Mouse (Mus musculus) midbrain, embryonic 14.5 days (tissue): ENCODE measurements around the gene Fkbp5. TPM values are rescaled to one million over a fixed set of nuclear protein-coding genes. Genes with fewer than 3 reads are reported as not detected.

Experiments
- ATAC-seq: fragments of 200-750 bp; cut with Nextera tagmentation; 2 replicates; pipeline ENCODE4 v1.8.0; 2017; ENCODE audit warnings: moderate number of reproducible peaks, moderate library complexity; ENCODE audit not compliant: low FRiP score, low TSS enrichment
- DNase-seq: peaks from one replicate; pipeline ENCODE4 v3.0.0-alpha.2; 2015
- H3K27ac ChIP-seq: fragments of 300-500 bp; sonication (generic); replicated peaks from 2 replicates; pipeline ENCODE4 v1.5.1; 2014; ENCODE audit warnings: mild to moderate bottlenecking, low read depth, low read length, moderate library complexity
- H3K27me3 ChIP-seq: fragments of 300-500 bp; sonication (generic); 2 replicates; pipeline ENCODE4 v1.6.1; 2014; ENCODE audit warnings: low read length, control low read depth, mixed read lengths; ENCODE audit not compliant: control insufficient read depth, insufficient read depth
- H3K36me3 ChIP-seq: fragments of 300-500 bp; sonication (generic); 2 replicates; pipeline ENCODE4 v1.6.1; 2014; ENCODE audit warnings: low read length, control low read depth; ENCODE audit not compliant: control insufficient read depth, insufficient read depth
- H3K4me1 ChIP-seq: fragments of 300-500 bp; sonication (generic); 2 replicates; pipeline ENCODE4 v1.6.1; 2014; ENCODE audit warnings: mild to moderate bottlenecking, antibody characterized with exemption, low read length, control low read depth; ENCODE audit not compliant: control insufficient read depth, insufficient read depth
- H3K4me2 ChIP-seq: fragments of 300-500 bp; sonication (generic); 2 replicates; pipeline ENCODE4 v1.6.1; 2014; ENCODE audit warnings: mild to moderate bottlenecking, low read length, moderate library complexity
- H3K4me3 ChIP-seq: fragments of 300-500 bp; sonication (generic); replicated peaks from 2 replicates; pipeline ENCODE4 v1.5.1; 2014; ENCODE audit warnings: low read depth, low read length
- H3K9ac ChIP-seq: fragments of 300-500 bp; sonication (generic); replicated peaks from 2 replicates; pipeline ENCODE4 v1.6.1; 2014; ENCODE audit warnings: mild to moderate bottlenecking, low read length, moderate library complexity
- H3K9me3 ChIP-seq: fragments of 300-500 bp; sonication (generic); 2 replicates; pipeline ENCODE4 v1.6.1; 2016; ENCODE audit warnings: low read length, control low read depth, mixed read lengths; ENCODE audit not compliant: control insufficient read depth
- WGBS: fragments of 180-500 bp; shearing (Covaris S2); extraction: QIAGEN DNeasy Blood & Tissue Kit; methylation state at CpG from one replicate; pipeline ENCODE4 v1.1.7; 2014; 5-methylcytosine and 5-hydroxymethylcytosine counted together
- polyA plus RNA-seq: library from polyadenylated mRNA; unstranded; fragments of >200 nt; fragmentation: Nextera tagmentation; extraction: Ambion mirVana; gene quantifications from 2 replicates; pipeline ENCODE4 v1.2.1, GENCODE M21; 2014

Gene Fkbp5
- polyA plus RNA-seq, 1 experiment from 2014 or later: 11.6 TPM

- H3K27me3 ChIP-seq: no peaks in the 10 kb centered on the region
- no peak overlapping the region for H3K27ac ChIP-seq
- no peak for DNase-seq
- H3K36me3 ChIP-seq: peaks cover 12% of the 10 kb centered on the region; the same call in 1 of the 2 replicates
- no peaks in the 10 kb centered on the region for H3K9me3 ChIP-seq
- no peak overlapping the region for H3K4me2 ChIP-seq
- H3K9ac ChIP-seq: no peak overlapping the region
- H3K4me3 ChIP-seq: no peak overlapping the region
- no peaks in the 10 kb centered on the region for H3K4me1 ChIP-seq
- ATAC-seq: no peak
- WGBS: 92% methylated on average over 6 of the region's 6 CpGs
Observed at GRCm38 (mm10) chr17:28433029-28433428, 84.3 kb downstream of the Fkbp5 start.

- Histone ChIP-seq H3K9me3 (no peaks in the 10 kb centered on the region), H3K4me2 (no peak overlapping the region), H3K9ac (no peak overlapping the region), H3K36me3 (peaks cover 8% of the 10 kb centered on the region; the same call in 1 of the 2 replicates), H3K27ac (no peak overlapping the region), H3K4me3 (no peak overlapping the region), H3K4me1 (no peaks in the 10 kb centered on the region), H3K27me3 (no peaks in the 10 kb centered on the region)
- no peak for DNase-seq
- WGBS: 95% methylated on average over 6 of the region's 6 CpGs
- ATAC-seq: no peak
Observed at GRCm38 (mm10) chr17:28431931-28432335, 85.4 kb downstream of the Fkbp5 start.

GRCm38 (mm10) chr17:28431038-28431437 is 86.3 kb downstream of the Fkbp5 start:
- ATAC-seq: no peak

GRCm38 (mm10) chr17:28428474-28429258 is 88.7 kb downstream of the Fkbp5 start:
- 89% methylated on average over 15 of the region's 15 CpGs for WGBS

More at GRCm38 (mm10) chr17:28431038-28431437, 86.3 kb downstream of the Fkbp5 start:
- H3K27ac ChIP-seq: no peak overlapping the region
- peaks cover 5% of the 10 kb centered on the region; the same call in 1 of the 2 replicates for H3K36me3 ChIP-seq
- no peaks in the 10 kb centered on the region for H3K9me3 ChIP-seq
- no peak overlapping the region for H3K9ac ChIP-seq
- WGBS: 80% methylated on average over 7 of the region's 7 CpGs
- H3K4me3 ChIP-seq: no peak overlapping the region
- no peak for DNase-seq
- H3K4me2 ChIP-seq: no peak overlapping the region
- no peaks in the 10 kb centered on the region for H3K27me3 ChIP-seq
- H3K4me1 ChIP-seq: no peaks in the 10 kb centered on the region

GRCm38 (mm10) chr17:28427666-28428065 is 89.7 kb downstream of the Fkbp5 start:
- no peak overlapping the region for H3K9ac ChIP-seq
- H3K4me3 ChIP-seq: no peak overlapping the region
- H3K9me3 ChIP-seq: no peaks in the 10 kb centered on the region
- ATAC-seq (no peak), DNase-seq (no peak)
- no peaks in the 10 kb centered on the region for H3K4me1 ChIP-seq
- no peak overlapping the region for H3K27ac ChIP-seq
- peaks cover 9% of the 10 kb centered on the region; the same call in 1 of the 2 replicates for H3K36me3 ChIP-seq
- WGBS: 95% methylated on average over 6 of the region's 6 CpGs
- no peaks in the 10 kb centered on the region for H3K27me3 ChIP-seq
- no peak overlapping the region for H3K4me2 ChIP-seq

More at GRCm38 (mm10) chr17:28428474-28429258, 88.7 kb downstream of the Fkbp5 start:
- DNase-seq: no peak
- no peak overlapping the region for H3K4me3 ChIP-seq
- H3K4me2 ChIP-seq: no peak overlapping the region
- H3K27me3 ChIP-seq: no peaks in the 10 kb centered on the region
- no peaks in the 10 kb centered on the region for H3K4me1 ChIP-seq
- no peak overlapping the region for H3K9ac ChIP-seq
- ATAC-seq: no peak
- H3K9me3 ChIP-seq: no peaks in the 10 kb centered on the region
- no peak overlapping the region for H3K27ac ChIP-seq
- H3K36me3 ChIP-seq: peaks cover 11% of the 10 kb centered on the region; the same call in 1 of the 2 replicates

GRCm38 (mm10) chr17:28424373-28424772 is 93.0 kb downstream of the Fkbp5 start:
- WGBS: 91% methylated on average over 6 of the region's 6 CpGs
- no peaks in the 10 kb centered on the region for H3K9me3 ChIP-seq
- no peak overlapping the region for H3K4me3 ChIP-seq
- H3K27me3 ChIP-seq: no peaks in the 10 kb centered on the region
- H3K4me2 ChIP-seq: no peak overlapping the region
- no peak for ATAC-seq
- no peak overlapping the region for H3K9ac ChIP-seq
- no peak overlapping the region for H3K27ac ChIP-seq
- no peaks in the 10 kb centered on the region for H3K4me1 ChIP-seq
- no peak for DNase-seq
- peaks cover 12% of the 10 kb centered on the region; the same call in 1 of the 2 replicates for H3K36me3 ChIP-seq

- no peak overlapping the region for H3K27ac ChIP-seq
- no peaks in the 10 kb centered on the region for H3K9me3 ChIP-seq
- no peaks in the 10 kb centered on the region for H3K4me1 ChIP-seq
- no peak overlapping the region for H3K4me3 ChIP-seq
- ATAC-seq (no peak), DNase-seq (no peak)
- peaks cover 10% of the 10 kb centered on the region; the same call in 1 of the 2 replicates for H3K36me3 ChIP-seq
- no peak overlapping the region for H3K9ac ChIP-seq
- H3K4me2 ChIP-seq: no peak overlapping the region
- no peaks in the 10 kb centered on the region for H3K27me3 ChIP-seq
- 90% methylated on average over 5 of the region's 5 CpGs for WGBS
Observed at GRCm38 (mm10) chr17:28421071-28421470, 96.3 kb downstream of the Fkbp5 start.

- ATAC-seq: no peak
- no peaks in the 10 kb centered on the region for H3K4me1 ChIP-seq
- H3K9me3 ChIP-seq: no peaks in the 10 kb centered on the region
- no peak overlapping the region for H3K4me2 ChIP-seq
- no peak overlapping the region for H3K4me3 ChIP-seq
- no peaks in the 10 kb centered on the region for H3K27me3 ChIP-seq
- H3K36me3 ChIP-seq: peaks cover 9% of the 10 kb centered on the region
- H3K27ac ChIP-seq: no peak overlapping the region
- 86% methylated on average over 12 of the region's 12 CpGs for WGBS
- no peak overlapping the region for H3K9ac ChIP-seq
- no peak for DNase-seq
Observed at GRCm38 (mm10) chr17:28420229-28421051, 96.9 kb downstream of the Fkbp5 start.
